Mouse (Mus musculus) ovary, adult 18-20 months (tissue): ENCODE results near the gene Ptprc.

Experiments used
- DNase-seq: peaks from one replicate; pipeline ENCODE4 v3.0.0; 2022; ENCODE audit warnings: low spot score, mixed read lengths

The Ptprc gene

GRCm38 (mm10) chr1:138175494-138175893 lies at the start of gene Ptprc:
TSS of gene Ptprc (minus strand) at chr1:138175708.
- no peak for DNase-seq

DNA sequence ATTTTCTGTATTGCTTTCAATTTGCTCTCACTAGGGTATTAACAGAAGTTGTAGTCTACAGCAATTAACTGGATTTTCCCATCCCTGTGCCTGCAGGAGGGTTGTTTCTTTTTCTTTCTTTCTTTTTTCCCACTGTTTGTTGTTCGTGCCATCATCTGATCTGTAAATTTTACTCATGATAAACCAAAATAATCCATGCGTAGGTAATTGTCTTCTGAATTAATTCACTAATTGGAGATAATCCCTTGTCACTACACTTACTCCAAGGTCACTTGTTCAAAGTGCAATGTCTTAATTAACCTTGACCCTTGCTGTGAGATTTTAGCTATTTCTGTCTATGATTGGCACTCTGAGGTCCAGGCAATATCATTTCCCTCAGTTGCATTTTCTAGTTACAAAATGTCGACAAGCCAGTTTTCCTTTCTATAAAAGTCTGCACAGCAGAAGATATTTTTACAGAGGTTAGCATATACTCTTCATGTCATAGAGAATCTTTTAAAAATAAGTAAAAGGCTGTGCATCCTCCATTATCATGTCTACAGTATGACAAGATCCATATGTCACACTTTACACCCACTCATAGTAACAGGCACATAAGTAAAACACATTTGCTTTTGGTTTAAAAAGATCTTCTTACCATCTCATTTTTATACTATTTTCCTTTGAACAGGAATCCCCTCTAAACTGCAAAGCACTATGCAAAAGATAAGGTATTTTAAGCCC lies 39.4 kb upstream of the Ptprc start:
- no peak for DNase-seq

DNA sequence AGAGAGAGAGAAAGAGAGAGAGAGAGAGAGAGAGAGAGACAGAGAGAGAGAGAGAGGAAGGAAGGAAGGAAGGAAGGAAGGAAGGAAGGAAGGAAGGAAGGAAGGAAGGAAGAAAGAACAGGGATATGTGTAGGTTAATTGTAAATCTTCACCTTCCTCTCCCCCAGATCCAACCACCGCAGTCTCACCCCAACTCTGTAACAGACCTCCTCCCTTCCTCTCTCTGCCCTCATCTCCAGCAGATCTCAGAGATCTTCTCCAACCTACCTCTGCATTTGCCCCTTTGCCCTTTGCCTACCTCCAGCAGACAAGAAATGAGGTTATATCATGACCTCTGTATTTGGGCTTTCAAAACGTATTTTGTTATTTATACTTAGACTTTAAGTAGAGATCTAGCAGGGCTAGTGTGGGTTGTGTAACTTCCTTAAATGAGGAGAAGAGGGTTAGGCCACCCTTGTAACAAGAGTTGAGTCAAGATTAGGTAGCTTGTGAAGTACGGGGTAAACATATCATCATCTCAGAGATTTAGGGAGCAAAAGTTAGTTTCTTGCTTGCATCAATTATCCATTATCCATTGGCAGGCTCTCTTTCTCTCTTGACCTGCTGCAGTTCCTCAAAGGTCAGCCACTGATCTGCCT lies 35.0 kb upstream of the Ptprc start:
- DNase-seq: no peak

- no peak for DNase-seq
These were observed 34.2 kb upstream of the Ptprc start for GRCm38 (mm10) chr1:138209751-138210150.

DNA sequence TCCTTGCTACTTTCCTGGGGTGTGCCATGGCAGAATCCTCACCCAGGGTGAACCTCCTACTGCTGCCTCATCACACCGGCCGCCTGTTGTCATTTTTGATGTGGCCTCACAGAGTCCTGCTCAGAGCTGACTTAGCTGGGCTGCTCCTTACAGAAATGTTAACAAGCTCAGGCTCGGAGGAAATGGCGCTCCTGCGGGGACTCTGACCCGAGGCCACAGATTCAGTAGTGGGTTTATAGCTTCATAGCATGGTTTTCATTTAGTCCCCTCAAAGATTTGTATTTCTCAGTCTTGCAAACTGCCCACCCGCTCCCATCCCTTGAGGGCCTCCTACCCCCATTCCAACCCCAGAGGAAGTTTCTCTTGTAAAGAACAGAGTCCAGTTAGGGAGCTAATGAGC lies 30.5 kb upstream of the Ptprc start:
- DNase-seq: no peak

DNA sequence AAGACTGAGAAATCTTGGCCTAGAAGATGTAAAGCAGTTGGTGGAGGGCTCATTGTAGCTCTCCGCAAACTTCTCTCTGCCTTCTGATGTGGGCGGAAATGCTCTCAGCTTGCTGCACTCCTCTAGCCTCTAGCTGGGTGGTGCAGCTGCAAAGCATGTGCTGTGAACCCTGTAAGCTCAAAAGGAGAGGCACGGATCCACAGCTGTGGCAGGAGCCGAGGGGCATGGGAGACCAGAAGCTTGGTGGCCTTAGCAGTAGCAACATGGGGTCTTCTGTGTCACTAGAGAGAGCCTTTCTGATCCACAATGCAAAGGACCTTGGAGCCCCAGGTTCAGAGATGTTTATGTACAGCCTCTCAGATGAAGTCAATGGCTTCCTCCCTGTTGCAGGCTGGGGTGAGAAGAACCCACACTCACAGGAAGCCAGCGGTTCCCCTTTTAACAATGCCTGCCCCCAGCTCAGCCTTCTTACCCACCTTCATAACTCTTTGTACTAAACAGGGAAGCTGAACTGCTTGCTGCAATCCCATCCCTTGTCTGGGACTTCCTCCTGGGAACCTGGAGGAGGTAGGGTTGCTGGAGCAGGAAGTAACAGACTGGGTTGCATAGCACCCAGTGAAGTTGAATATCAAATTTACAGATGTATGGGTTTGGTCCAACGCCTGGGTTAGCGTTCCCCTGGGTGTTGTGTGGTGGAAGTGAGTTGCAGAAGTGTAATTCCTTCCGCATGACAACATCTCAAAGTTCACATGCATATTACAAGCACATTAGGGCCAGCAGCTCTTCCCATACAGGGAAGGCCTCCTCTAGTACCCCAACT lies 16.4 kb upstream of the Ptprc start:
- DNase-seq: no peak

DNA sequence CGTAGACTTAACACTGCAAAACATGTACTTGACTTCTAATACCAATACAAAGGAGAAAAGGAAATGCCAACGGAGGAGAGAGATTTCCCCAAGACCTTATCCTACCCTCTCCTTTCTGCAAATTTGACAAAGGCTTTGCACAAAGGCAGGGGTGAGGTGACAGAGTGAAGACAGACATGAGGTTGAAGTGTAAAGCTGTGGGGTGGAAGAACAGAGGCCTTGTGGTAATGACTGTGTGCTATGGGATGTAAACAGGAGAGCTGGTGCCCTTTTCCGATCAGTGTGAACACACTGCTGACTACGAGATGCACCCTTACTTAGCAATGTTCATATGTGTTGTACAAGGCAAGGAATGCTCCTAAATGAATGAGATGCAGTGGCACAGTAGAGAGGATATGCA lies 12.6 kb upstream of the Ptprc start:
- DNase-seq: no peak

- no peak for DNase-seq
These were observed 10.4 kb upstream of the Ptprc start for GRCm38 (mm10) chr1:138185904-138186303.

- DNase-seq: no peak
These were observed 4.6 kb upstream of the Ptprc start for GRCm38 (mm10) chr1:138180081-138180480.

DNA sequence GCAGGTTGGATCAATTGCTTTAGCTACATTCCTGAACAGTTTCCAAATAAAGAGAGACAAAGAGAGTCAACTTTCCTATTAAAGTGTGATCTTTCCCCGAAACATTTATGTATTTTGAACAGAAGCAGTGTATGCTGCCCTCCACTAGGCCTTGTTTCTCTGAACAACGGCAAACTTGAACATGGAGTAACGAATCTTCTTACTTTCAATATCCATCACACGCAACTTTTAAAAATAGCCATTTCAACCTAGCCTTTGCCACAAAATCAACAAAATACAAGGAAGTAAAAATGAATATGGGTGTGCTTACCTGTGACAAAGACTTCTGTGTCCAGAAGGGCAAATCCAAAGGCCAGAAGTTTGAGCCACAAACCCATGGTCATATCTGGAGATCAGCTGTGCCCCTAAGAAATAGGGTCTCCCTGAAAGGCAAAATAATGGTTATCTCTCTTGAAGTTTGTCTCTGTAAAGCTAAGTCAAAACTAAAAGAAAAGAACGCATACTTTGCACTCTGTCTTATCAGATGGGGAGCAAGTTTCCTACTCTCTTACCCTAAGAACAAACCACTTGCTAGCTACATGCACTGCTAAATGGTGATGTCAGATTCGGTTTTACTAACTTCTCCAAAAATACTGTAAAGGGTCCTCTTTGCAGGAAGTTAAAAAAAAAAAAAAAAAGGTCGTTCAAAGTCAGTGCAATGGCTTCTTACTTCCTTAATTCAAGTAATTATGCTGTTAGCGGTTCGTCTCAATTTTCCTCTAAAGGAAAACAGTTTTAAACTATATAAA lies 609 bp downstream of the Ptprc start:
- DNase-seq: no peak

- no peak for DNase-seq
These were observed 1.4 kb downstream of the Ptprc start for GRCm38 (mm10) chr1:138174143-138174542.

DNA sequence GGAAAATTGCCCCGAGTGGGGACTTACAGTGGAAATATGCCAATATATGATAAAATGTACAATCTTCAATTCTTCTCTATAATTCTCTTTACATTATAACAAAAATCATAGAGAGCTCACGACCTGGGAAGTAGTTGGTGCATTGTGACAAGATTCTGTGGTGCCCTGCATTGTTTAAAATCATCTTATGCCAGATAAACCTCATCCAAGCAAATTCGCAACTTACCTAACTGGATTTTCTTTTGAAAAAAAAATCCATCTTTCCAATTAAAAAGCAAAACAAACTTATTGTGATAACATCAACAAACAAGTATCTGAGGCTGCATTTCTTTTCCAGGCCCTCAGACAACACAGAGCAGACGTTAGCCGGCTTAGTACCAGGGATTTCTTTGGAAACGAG lies 1.8 kb downstream of the Ptprc start:
- DNase-seq: no peak

DNA sequence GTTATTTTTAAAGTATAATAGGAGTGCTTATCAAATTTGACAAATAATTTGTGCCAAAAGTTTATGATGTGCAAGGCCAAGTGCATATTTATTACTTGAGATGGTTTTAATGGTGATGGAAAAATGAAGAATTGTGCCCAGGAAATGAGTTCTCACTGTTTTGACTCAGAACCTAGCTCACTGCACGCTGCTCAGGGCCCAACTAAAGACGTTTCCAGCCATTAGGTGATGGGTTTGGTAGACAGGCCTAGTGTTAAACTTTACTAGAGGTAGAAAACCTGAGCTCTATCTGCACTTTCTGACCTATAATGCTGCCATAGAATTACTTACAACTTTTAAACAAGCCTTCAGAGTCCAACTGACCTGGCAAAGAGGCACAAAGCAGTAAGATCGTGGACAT lies 3.0 kb downstream of the Ptprc start:
- DNase-seq: no peak

DNA sequence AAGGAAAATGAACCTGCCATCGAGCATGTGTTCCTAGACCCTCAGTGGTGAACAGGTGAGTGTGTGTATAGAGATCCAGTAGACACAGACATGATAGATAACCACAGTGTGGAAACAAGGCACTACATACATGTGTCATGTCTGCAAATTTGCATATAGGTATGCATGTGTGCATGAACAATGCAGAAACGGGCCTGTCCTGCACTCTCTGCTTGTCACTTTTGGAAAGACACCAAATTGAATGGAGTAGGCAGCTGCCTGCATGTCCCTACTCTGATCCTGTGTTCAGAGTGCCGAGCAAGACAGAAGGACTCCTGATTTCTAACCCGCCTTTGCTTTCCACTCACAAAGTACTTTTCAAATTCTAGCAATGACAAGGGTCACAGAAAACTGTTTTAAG lies 3.4 kb downstream of the Ptprc start:
- no peak for DNase-seq

DNA sequence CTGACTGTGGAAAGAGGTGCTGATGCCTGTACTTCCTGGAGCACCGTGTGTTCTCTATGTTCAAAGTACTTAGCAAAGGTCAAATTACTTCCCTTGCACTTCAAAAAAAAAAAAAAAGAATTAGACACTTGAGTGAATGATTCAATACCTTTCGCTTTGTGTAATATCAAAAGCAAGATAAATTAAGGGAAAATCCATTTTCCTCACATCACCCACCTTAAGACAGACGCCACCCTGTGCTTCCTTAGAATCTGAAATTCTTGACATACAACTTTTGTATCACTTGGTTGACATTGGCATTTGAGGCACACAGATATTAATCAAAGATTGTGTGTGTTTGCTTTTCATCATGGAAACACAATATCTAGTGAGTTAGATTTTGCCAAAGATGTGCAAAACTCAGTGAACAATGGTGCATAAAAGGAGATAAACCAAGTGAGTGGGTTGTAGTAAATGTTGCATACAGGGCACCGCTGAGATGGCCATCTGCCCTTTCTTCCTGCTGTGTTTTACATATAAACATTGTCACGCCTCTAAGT lies 9.2 kb downstream of the Ptprc start:
- no peak for DNase-seq

DNA sequence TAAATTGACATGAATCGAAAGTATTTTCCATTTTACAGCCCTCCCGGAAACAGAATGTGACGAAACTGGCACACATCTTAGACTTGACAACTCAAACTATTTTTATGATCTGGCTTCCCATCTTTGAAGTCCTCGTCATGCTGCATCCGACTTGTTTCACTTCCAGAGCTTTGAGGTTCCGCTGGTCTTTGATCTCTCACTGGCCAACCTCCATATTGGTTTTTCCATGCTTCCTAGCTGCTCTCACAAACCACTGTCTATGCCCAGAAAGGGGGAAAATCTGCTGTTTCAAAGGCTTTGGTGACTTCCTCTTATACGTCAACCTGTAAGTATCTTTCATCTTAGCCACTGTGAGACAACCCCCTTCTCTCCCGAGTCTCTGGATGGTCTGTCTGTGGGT lies 12.9 kb downstream of the Ptprc start:
- no peak for DNase-seq

- no peak for DNase-seq
These were observed 16.6 kb downstream of the Ptprc start for GRCm38 (mm10) chr1:138158921-138159320.

GRCm38 (mm10) chr1:138158236-138158635 lies 17.3 kb downstream of the Ptprc start:
- DNase-seq: no peak

DNA sequence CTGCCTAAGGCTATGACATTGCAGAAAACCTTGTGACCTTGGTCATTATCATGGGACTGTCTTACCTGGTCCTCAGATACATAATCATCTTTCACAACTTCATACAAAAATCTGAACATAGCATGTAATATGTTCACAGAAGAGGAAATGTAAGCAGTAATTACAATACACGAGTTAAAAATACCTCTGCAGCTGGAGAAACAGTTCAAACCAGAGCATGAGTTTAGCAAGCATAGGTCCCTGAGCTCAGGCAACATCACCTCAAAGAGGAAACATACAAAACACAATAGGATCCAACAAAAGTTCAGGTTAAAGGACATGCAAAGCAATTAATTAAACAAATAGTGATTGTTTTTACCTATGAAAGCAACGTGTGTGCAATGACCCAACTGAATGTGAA lies 17.8 kb downstream of the Ptprc start:
- DNase-seq: no peak

DNA sequence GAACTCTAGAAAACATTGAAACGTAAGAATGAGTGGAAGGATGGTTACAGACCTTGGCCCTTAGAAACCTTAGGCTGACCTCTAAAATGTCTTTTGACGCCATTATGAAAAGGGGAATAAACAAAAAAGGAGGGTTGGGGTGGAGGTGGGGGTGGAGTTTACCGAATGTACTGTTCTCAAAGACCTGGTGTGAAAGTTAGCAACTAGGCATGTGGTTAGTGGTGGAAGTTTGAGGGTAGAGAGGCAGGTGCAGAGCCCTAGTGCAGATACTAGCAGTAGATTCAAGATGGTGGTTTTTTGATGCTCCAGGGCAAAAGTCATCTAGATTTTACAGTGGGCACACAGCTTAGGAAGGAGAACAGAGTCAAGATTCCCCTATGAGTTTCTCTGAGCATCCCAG lies 18.5 kb downstream of the Ptprc start:
- no peak for DNase-seq

- no peak for DNase-seq
These were observed 21.2 kb downstream of the Ptprc start for GRCm38 (mm10) chr1:138154185-138154785.

DNA sequence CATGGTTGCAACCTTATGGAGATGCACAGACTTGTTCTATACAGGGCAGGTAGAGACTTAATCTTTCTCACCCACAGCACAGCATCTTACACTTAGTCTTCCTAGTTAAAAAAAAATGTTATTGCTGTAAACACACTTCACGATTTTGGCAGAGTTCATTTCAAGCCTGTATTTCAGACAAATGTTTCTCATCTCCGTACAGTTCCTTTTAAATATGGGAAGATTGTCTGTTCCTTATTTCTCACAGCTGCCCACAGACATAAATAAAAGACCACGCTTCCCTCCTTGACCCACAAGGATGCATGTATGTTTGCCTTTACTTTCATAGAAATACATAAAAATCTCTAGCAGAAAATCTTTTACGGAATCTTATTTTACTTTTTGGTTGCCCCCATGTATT lies 22.4 kb downstream of the Ptprc start:
- no peak for DNase-seq
